Mouse (Mus musculus): ENCODE data around the gene Nrgn. TPM values are rescaled to one million over a fixed set of nuclear protein-coding genes. Genes with fewer than 3 reads are reported as not detected.

Gene Nrgn
- polyA plus RNA-seq, 1 experiment, result not detected

- Histone ChIP-seq H3K4me1 (ENCODE audit: control insufficient read depth, insufficient read depth, insufficient read length, low read length) (peaks cover 38% of the 10 kb centered on the region), H3K27ac (replicated peaks; ENCODE audit: low read depth, low read length) (peak overlapping the region; percentile 76), H3K4me3 (ENCODE audit: insufficient read depth, low read depth, low read length) (no peak overlapping the region; the same call in none of the 2 replicates)
Observed at GRCm38 (mm10) chr9:37543869-37544440, 8.7 kb downstream of the Nrgn start.

- Histone ChIP-seq H3K4me1 (ENCODE audit: control insufficient read depth, insufficient read depth, insufficient read length, low read length) (peaks cover 44% of the 10 kb centered on the region), H3K4me3 (ENCODE audit: insufficient read depth, low read depth, low read length) (no peak overlapping the region), H3K27ac (replicated peaks; ENCODE audit: low read depth, low read length) (peak overlapping the region; percentile 88)
Observed at GRCm38 (mm10) chr9:37541851-37542642, 10.7 kb downstream of the Nrgn start.

- Histone ChIP-seq H3K27ac (replicated peaks; ENCODE audit: low read depth, low read length) (peak overlapping the region; percentile 88), H3K4me3 (ENCODE audit: insufficient read depth, low read depth, low read length) (no peak overlapping the region)
Observed at GRCm38 (mm10) chr9:37540701-37541575, 11.8 kb downstream of the Nrgn start.

GRCm38 (mm10) chr9:37540226-37540625 lies 12.5 kb downstream of the Nrgn start:
- peaks cover 52% of the 10 kb centered on the region for H3K4me1 ChIP-seq (ENCODE audit: control insufficient read depth, insufficient read depth, insufficient read length, low read length)
- H3K4me3 ChIP-seq (ENCODE audit: insufficient read depth, low read depth, low read length), result no peak overlapping the region
- peak overlapping the region; percentile 88 for H3K27ac ChIP-seq (replicated peaks; ENCODE audit: low read depth, low read length)

More at GRCm38 (mm10) chr9:37540701-37541575, 11.8 kb downstream of the Nrgn start:
- peaks cover 53% of the 10 kb centered on the region for H3K4me1 ChIP-seq (ENCODE audit: control insufficient read depth, insufficient read depth, insufficient read length, low read length)

- no peak within 1 kb of the TSS for H3K4me3 ChIP-seq (ENCODE audit: insufficient read depth, low read depth, low read length)
- H3K27ac ChIP-seq (replicated peaks; ENCODE audit: low read depth, low read length), result peak within 1 kb of the TSS; percentile 88
- H3K4me1 ChIP-seq (ENCODE audit: control insufficient read depth, insufficient read depth, insufficient read length, low read length), result peaks cover 51% of the 10 kb centered on the region
Observed at GRCm38 (mm10) chr9:37539170-37540025, 13.3 kb downstream of the Nrgn start, which contains the start of gene Vsig2. Gene Vsig2 (plus strand): TSS chr9:37539255.

- H3K4me3 ChIP-seq (ENCODE audit: insufficient read depth, low read depth, low read length), result peak overlapping the region; percentile 19
- peaks cover 52% of the 10 kb centered on the region for H3K4me1 ChIP-seq (ENCODE audit: control insufficient read depth, insufficient read depth, insufficient read length, low read length)
- H3K27ac ChIP-seq (replicated peaks; ENCODE audit: low read depth, low read length), result peak overlapping the region; percentile 83
Observed at GRCm38 (mm10) chr9:37537658-37538250, 14.9 kb downstream of the Nrgn start.

- no peak overlapping the region for H3K4me3 ChIP-seq (ENCODE audit: insufficient read depth, low read depth, low read length)
- peaks cover 46% of the 10 kb centered on the region for H3K4me1 ChIP-seq (ENCODE audit: control insufficient read depth, insufficient read depth, insufficient read length, low read length)
- H3K27ac ChIP-seq (replicated peaks; ENCODE audit: low read depth, low read length), result peak overlapping the region; percentile 83
Observed at GRCm38 (mm10) chr9:37536851-37537250, 15.9 kb downstream of the Nrgn start.

GRCm38 (mm10) chr9:37530888-37531705 lies 21.6 kb downstream of the Nrgn start:
- H3K4me1 ChIP-seq (ENCODE audit: control insufficient read depth, insufficient read depth, insufficient read length, low read length), result peaks cover 9% of the 10 kb centered on the region; the same call in 1 of the 2 replicates
- H3K4me3 ChIP-seq (ENCODE audit: insufficient read depth, low read depth, low read length), result peak overlapping the region; percentile 90
- peak overlapping the region; percentile 100 for H3K27ac ChIP-seq (replicated peaks; ENCODE audit: low read depth, low read length)

- peaks cover 8% of the 10 kb centered on the region; the same call in 1 of the 2 replicates for H3K4me1 ChIP-seq (ENCODE audit: control insufficient read depth, insufficient read depth, insufficient read length, low read length)
Observed at GRCm38 (mm10) chr9:37530031-37530887, 22.4 kb downstream of the Nrgn start.

GRCm38 (mm10) chr9:37528225-37528970 lies 24.3 kb downstream of the Nrgn start:
- peak overlapping the region; percentile 100 for H3K27ac ChIP-seq (replicated peaks; ENCODE audit: low read depth, low read length)

More at GRCm38 (mm10) chr9:37530031-37530887, 22.4 kb downstream of the Nrgn start:
- Histone ChIP-seq H3K4me3 (ENCODE audit: insufficient read depth, low read depth, low read length) (peak overlapping the region; percentile 90), H3K27ac (replicated peaks; ENCODE audit: low read depth, low read length) (peak overlapping the region; percentile 100)

GRCm38 (mm10) chr9:37527396-37528224 lies 25.1 kb downstream of the Nrgn start, which contains the start of gene Esam:
Gene Esam (plus strand): TSS chr9:37528078.
- H3K4me1 ChIP-seq (ENCODE audit: control insufficient read depth, insufficient read depth, insufficient read length, low read length), result no peaks in the 10 kb centered on the region
- H3K27ac ChIP-seq (replicated peaks; ENCODE audit: low read depth, low read length), result peak within 1 kb of the TSS; percentile 100
- H3K4me3 ChIP-seq (ENCODE audit: insufficient read depth, low read depth, low read length), result peak within 1 kb of the TSS; percentile 90

More at GRCm38 (mm10) chr9:37528225-37528970, 24.3 kb downstream of the Nrgn start:
- H3K4me3 ChIP-seq (ENCODE audit: insufficient read depth, low read depth, low read length), result peak overlapping the region; percentile 90
- no peaks in the 10 kb centered on the region for H3K4me1 ChIP-seq (ENCODE audit: control insufficient read depth, insufficient read depth, insufficient read length, low read length)

All from brown adipose tissue, adult 24 weeks (tissue).